Mouse (Mus musculus) neural tube, embryonic 15.5 days (tissue): ENCODE measurements around the gene Gpr158. TPM values are rescaled to one million over a fixed set of nuclear protein-coding genes. Genes with fewer than 3 reads are reported as not detected.

ENCODE experiments used
- ATAC-seq: fragments of 200-750 bp; cut with Nextera tagmentation; 2 replicates; pipeline ENCODE4 v1.8.0; 2017; ENCODE audit warnings: mild to moderate bottlenecking, moderate TSS enrichment, moderate library complexity; ENCODE audit not compliant: low FRiP score
- H3K27ac ChIP-seq: fragments of 300-500 bp; sonication (generic); replicated peaks from 2 replicates; pipeline ENCODE4 v1.5.1; 2015; ENCODE audit warnings: mild to moderate bottlenecking, inconsistent platforms
- H3K27me3 ChIP-seq: fragments of 300-500 bp; sonication (generic); replicated peaks from 2 replicates; pipeline ENCODE4 v1.6.1; 2015; ENCODE audit warnings: inconsistent platforms
- H3K36me3 ChIP-seq: fragments of 300-500 bp; sonication (generic); 2 replicates; pipeline ENCODE4 v1.6.1; 2015; ENCODE audit warnings: inconsistent platforms
- H3K4me1 ChIP-seq: fragments of 300-500 bp; sonication (generic); 2 replicates; pipeline ENCODE4 v1.6.1; 2015; ENCODE audit warnings: inconsistent platforms
- H3K4me2 ChIP-seq: fragments of 300-500 bp; sonication (generic); 2 replicates; pipeline ENCODE4 v1.6.1; 2015; ENCODE audit warnings: inconsistent platforms, mild to moderate bottlenecking, moderate library complexity
- H3K4me3 ChIP-seq: fragments of 300-500 bp; sonication (generic); replicated peaks from 2 replicates; pipeline ENCODE4 v1.5.1; 2015; ENCODE audit warnings: mild to moderate bottlenecking, inconsistent platforms
- H3K9ac ChIP-seq: fragments of 300-500 bp; sonication (generic); replicated peaks from 2 replicates; pipeline ENCODE4 v1.6.1; 2015; ENCODE audit warnings: mild to moderate bottlenecking, inconsistent platforms
- H3K9me3 ChIP-seq: fragments of 300-500 bp; sonication (generic); replicated peaks from 2 replicates; pipeline ENCODE4 v1.6.1; 2016; ENCODE audit warnings: inconsistent platforms
- WGBS: fragments of 180-500 bp; shearing (Covaris S2); methylation state at CpG from one replicate; pipeline ENCODE4 v1.1.7; 2015; ENCODE audit warnings: mixed read lengths; 5-methylcytosine and 5-hydroxymethylcytosine counted together
- polyA plus RNA-seq: library from polyadenylated mRNA; unstranded; fragments of >200 nt; fragmentation: Nextera tagmentation; extraction: Ambion mirVana; gene quantifications from 2 replicates; pipeline ENCODE4 v1.2.1, GENCODE M21; 2015

Gpr158 gene
- 3.8 and 4.8 TPM in 2 replicates for polyA plus RNA-seq

GRCm38 (mm10) chr2:21367345-21368111 lies at the start of gene Gpr158:
Gene Gpr158 (plus strand): TSS chr2:21367542.
- Histone ChIP-seq H3K9me3 (no peaks in the 10 kb centered on the region), H3K36me3 (no peaks in the 10 kb centered on the region), H3K4me3 (peak within 1 kb of the TSS; percentile 62), H3K27me3 (peaks cover 11% of the 10 kb centered on the region), H3K9ac (peak within 1 kb of the TSS; percentile 59), H3K4me1 (peaks cover 29% of the 10 kb centered on the region), H3K27ac (peak within 1 kb of the TSS; percentile 87), H3K4me2 (peak within 1 kb of the TSS; percentile 74)
- WGBS: 2% methylated on average over 43 of the region's 43 CpGs
- ATAC-seq: peak; percentile 98

GRCm38 (mm10) chr2:21343821-21344220 lies 23.5 kb upstream of the Gpr158 start:
- Histone ChIP-seq H3K4me3 (no peak overlapping the region), H3K27ac (no peak overlapping the region), H3K9ac (no peak overlapping the region), H3K9me3 (no peaks in the 10 kb centered on the region), H3K27me3 (no peaks in the 10 kb centered on the region), H3K4me2 (no peak overlapping the region), H3K36me3 (no peaks in the 10 kb centered on the region), H3K4me1 (no peaks in the 10 kb centered on the region)
- 86% methylated on average over 5 of the region's 5 CpGs for WGBS
- ATAC-seq: no peak

- peaks cover 29% of the 10 kb centered on the region for H3K4me1 ChIP-seq
- no peaks in the 10 kb centered on the region for H3K9me3 ChIP-seq
- no peaks in the 10 kb centered on the region for H3K36me3 ChIP-seq
- H3K27ac ChIP-seq: no peak overlapping the region
- H3K4me3 ChIP-seq: peak overlapping the region; percentile 62
- 16% methylated on average over 44 of the region's 44 CpGs for WGBS
- H3K9ac ChIP-seq: peak overlapping the region; percentile 59
- peaks cover 11% of the 10 kb centered on the region for H3K27me3 ChIP-seq
- H3K4me2 ChIP-seq: peak overlapping the region; percentile 74
- ATAC-seq: peak; percentile 26; the same call in 1 of the 2 replicates
Observed at GRCm38 (mm10) chr2:21368351-21369170, 1.2 kb downstream of the Gpr158 start.

- Histone ChIP-seq H3K4me1 (peaks cover 29% of the 10 kb centered on the region), H3K9ac (peak overlapping the region; percentile 59), H3K9me3 (no peaks in the 10 kb centered on the region), H3K27me3 (peaks cover 11% of the 10 kb centered on the region), H3K27ac (no peak overlapping the region), H3K36me3 (no peaks in the 10 kb centered on the region), H3K4me3 (peak overlapping the region; percentile 62), H3K4me2 (peak overlapping the region; percentile 74)
- 58% methylated on average over 6 of the region's 6 CpGs for WGBS
- ATAC-seq: no peak
Observed at GRCm38 (mm10) chr2:21369171-21369485, 1.8 kb downstream of the Gpr158 start.

GRCm38 (mm10) chr2:21369556-21369955 lies 2.2 kb downstream of the Gpr158 start:
- Histone ChIP-seq H3K27ac (no peak overlapping the region), H3K4me3 (peak overlapping the region; percentile 62), H3K4me1 (peaks cover 29% of the 10 kb centered on the region), H3K27me3 (peaks cover 11% of the 10 kb centered on the region), H3K4me2 (peak overlapping the region; percentile 74), H3K36me3 (no peaks in the 10 kb centered on the region), H3K9me3 (no peaks in the 10 kb centered on the region), H3K9ac (no peak overlapping the region)
- 63% methylated on average over 2 of the region's 2 CpGs for WGBS
- no peak for ATAC-seq

- no peak for ATAC-seq
- Histone ChIP-seq H3K27ac (no peak overlapping the region), H3K27me3 (no peaks in the 10 kb centered on the region), H3K4me1 (no peaks in the 10 kb centered on the region), H3K9me3 (no peaks in the 10 kb centered on the region), H3K4me3 (no peak overlapping the region), H3K9ac (no peak overlapping the region), H3K4me2 (no peak overlapping the region), H3K36me3 (no peaks in the 10 kb centered on the region)
- 90% methylated on average over 2 of the region's 2 CpGs for WGBS
Observed at GRCm38 (mm10) chr2:21379516-21379915, 12.2 kb downstream of the Gpr158 start.

- Histone ChIP-seq H3K4me3 (no peak overlapping the region), H3K4me1 (no peaks in the 10 kb centered on the region), H3K4me2 (no peak overlapping the region), H3K36me3 (no peaks in the 10 kb centered on the region), H3K9me3 (no peaks in the 10 kb centered on the region), H3K27ac (no peak overlapping the region), H3K27me3 (no peaks in the 10 kb centered on the region), H3K9ac (no peak overlapping the region)
- WGBS: 8% methylated on average over 2 of the region's 2 CpGs
- ATAC-seq: no peak
Observed at GRCm38 (mm10) chr2:21392727-21393126, 25.4 kb downstream of the Gpr158 start.

GRCm38 (mm10) chr2:21397347-21397746 lies 30.0 kb downstream of the Gpr158 start:
- WGBS: 85% methylated on average over 12 of the region's 12 CpGs

GRCm38 (mm10) chr2:21399657-21400056 lies 32.3 kb downstream of the Gpr158 start:
- Histone ChIP-seq H3K4me1 (no peaks in the 10 kb centered on the region), H3K36me3 (no peaks in the 10 kb centered on the region), H3K27me3 (no peaks in the 10 kb centered on the region), H3K9ac (no peak overlapping the region), H3K4me2 (no peak overlapping the region), H3K27ac (no peak overlapping the region), H3K4me3 (no peak overlapping the region), H3K9me3 (no peaks in the 10 kb centered on the region)
- ATAC-seq: peak; percentile 56; the same call in 1 of the 2 replicates
- 35% methylated on average over 3 of the region's 3 CpGs for WGBS

More at GRCm38 (mm10) chr2:21397347-21397746, 30.0 kb downstream of the Gpr158 start:
- ATAC-seq: no peak
- H3K4me1 ChIP-seq: no peaks in the 10 kb centered on the region
- H3K4me3 ChIP-seq: no peak overlapping the region
- no peaks in the 10 kb centered on the region for H3K27me3 ChIP-seq
- no peak overlapping the region for H3K27ac ChIP-seq
- no peak overlapping the region for H3K9ac ChIP-seq
- no peaks in the 10 kb centered on the region for H3K9me3 ChIP-seq
- no peak overlapping the region for H3K4me2 ChIP-seq
- H3K36me3 ChIP-seq: no peaks in the 10 kb centered on the region

- Histone ChIP-seq H3K9me3 (no peaks in the 10 kb centered on the region), H3K9ac (no peak overlapping the region), H3K4me1 (no peaks in the 10 kb centered on the region), H3K4me2 (no peak overlapping the region), H3K27me3 (no peaks in the 10 kb centered on the region), H3K4me3 (no peak overlapping the region), H3K36me3 (no peaks in the 10 kb centered on the region), H3K27ac (no peak overlapping the region)
- 69% methylated on average over 3 of the region's 3 CpGs for WGBS
- no peak for ATAC-seq
Observed at GRCm38 (mm10) chr2:21405617-21406016, 38.3 kb downstream of the Gpr158 start.

- WGBS: 85% methylated on average over 2 of the region's 2 CpGs
- Histone ChIP-seq H3K9me3 (no peaks in the 10 kb centered on the region), H3K4me1 (no peaks in the 10 kb centered on the region), H3K4me2 (no peak overlapping the region), H3K4me3 (no peak overlapping the region), H3K36me3 (no peaks in the 10 kb centered on the region), H3K9ac (no peak overlapping the region), H3K27ac (no peak overlapping the region), H3K27me3 (no peaks in the 10 kb centered on the region)
- ATAC-seq: no peak
Observed at GRCm38 (mm10) chr2:21407443-21407985, 40.2 kb downstream of the Gpr158 start.
